Mouse (Mus musculus) left cerebral cortex, adult 8-10 months (tissue): ENCODE data around the gene Clip4. TPM values are rescaled to one million over a fixed set of nuclear protein-coding genes. Genes with fewer than 3 reads are reported as not detected.
A peak's percentile ranks its signal among the peaks of the same experiment; 100 is the strongest.

Source experiments
- DNase-seq, 2 experiments: peaks; one replicate each; pipeline ENCODE4 v3.0.0; 2022; ENCODE audit warnings: low spot score in 2 of 2
- total RNA-seq, 4 experiments: library from RNA; stranded (reverse); gene quantifications; 2 replicates each; pipeline ENCODE4 v1.2.4; 2022

Gene Clip4
- total RNA-seq, 4 experiments from 2014 or later = 76.2 to 102 (median 95.2) TPM

GRCm38 (mm10) chr17:71791109-71791508 lies 22.8 kb downstream of the Clip4 start:
- DNase-seq = no peak

- DNase-seq = no peak
Observed at GRCm38 (mm10) chr17:71791622-71792021, 23.3 kb downstream of the Clip4 start.

DNA sequence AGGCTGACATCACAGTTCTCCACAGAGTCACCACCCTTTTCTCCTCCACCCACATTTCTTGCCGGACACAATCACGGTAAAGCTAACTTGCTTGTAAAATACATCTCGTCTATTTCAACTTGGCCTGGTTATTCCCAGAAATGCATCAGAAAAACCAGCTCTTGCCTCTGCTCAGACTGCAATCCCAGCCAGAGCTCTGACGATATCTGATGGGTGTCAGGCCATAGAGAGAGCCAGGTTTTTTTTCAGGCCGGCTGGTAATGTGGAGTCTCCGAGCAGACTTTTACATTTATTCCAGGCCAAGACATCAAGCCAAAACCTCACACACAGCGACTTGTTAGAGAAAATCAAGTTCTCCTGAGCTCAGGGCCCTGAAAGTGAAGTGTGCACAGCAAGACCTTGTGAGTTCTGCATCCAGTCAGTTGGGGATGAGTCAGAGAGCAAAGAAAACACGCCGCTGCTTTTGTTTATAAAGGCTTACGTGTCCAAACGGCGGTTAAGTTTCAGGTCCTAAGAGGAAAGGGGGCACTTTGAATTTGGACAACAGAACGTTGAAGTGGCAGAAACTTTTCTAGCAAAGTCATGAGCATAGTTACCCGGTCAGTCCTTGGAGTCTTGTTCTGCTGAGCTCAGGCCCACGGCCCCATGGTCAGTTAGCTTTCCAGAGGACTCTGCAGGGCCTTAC lies 27.4 kb downstream of the Clip4 start:
- DNase-seq = no peak

DNA sequence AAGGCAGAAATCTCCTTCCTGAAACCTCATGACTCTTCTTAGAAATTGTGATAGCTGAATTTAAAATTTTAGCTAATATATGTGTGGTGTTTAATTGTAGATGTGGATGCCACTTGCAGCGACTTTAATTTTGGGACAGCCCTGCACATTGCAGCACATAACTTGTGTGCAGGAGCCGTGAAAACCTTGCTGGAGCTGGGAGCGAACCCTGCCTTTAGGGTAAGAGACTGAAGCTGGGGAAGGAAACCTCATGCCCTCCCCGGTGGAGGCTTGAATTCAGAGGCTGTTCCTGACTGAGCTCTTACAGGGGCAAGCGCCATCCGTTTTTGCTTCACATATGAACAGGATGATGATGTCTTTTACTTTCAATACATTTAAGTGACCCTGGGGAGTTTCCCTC lies 35.2 kb downstream of the Clip4 start:
- DNase-seq = no peak

DNA sequence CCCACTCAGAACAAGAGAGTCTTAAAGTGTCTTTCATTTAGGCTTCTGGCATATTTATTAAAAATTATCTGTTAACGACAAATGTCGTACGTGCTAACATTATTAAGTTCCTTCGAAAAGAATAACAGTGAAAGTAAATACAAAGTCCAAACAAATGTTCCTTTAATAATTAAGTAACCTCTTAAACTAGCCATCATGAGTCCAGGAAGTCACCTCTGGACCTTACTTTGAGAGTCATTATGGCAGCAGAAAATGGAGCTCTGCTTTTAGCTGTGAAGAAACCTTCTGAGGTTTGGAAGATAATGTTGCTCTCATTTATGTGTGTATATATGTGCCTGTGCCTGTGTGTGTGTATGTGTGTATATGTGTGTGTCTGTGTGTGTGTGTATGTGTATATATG lies 35.6 kb downstream of the Clip4 start:
- no peak for DNase-seq

- DNase-seq = no peak
Observed at GRCm38 (mm10) chr17:71811070-71811469, 42.8 kb downstream of the Clip4 start.

DNA sequence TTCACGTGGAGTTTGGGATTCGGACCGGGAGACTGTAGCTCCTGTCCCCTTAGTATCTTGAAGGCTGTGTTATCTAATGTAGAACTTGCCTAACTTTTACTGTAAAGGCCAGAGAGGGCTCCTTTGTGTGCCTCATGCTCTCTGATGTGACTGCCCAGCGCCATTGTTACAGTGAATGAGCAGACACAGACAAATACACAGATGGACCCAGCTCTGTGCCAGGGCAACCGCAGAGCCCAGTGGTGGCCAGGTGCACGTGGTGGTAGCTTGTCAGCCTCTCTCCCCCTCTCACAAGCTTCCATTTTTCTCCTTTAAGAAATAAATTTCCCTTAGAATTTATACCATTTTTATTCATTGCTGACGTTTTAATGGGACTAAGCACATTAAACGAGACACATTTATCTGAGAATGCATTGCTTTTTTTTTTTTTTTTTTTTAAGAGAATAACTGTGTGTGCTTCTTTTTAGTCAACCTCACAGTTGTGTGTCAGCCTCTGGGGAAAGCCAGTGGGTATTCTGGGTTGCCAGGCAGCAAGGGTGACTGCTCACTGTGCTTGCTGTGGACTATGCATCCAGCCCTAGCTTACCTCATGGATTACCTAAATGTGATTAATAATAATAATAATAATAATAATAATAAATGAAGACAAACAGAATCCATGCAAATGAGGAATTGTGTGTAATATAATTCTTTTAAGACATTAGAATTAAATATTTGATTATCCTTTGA lies 48.0 kb downstream of the Clip4 start:
- DNase-seq = no peak

DNA sequence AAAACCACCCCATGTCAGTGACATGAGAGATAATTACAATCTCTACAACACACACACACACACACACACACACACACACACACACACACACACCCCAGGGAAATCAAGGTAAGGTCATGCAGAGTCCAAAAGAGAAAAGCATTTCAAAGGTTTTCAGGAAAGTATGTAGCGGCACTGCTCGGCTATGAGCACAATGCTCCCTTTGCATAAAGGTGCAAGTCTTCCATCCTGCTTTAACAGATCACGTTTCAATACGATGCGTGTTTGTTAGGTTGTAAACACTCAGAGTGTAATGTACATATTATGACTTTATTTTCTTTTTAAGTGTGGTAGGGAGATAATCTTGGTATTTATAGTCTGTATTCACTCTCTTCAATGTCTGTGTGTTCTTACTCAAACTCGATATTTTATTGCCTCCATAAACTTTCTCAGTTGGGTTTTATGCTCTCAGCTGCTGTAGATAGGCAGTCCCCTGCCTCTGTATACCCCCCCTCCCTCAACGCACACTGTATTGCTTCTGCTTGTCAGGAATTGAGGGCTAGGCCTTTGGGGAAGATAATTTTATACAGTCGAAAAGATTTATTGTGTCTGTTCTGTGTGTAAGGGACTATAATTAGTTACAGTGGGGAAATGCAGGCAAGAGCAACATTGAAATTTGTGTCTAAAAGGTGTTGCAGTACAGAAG lies 55.5 kb downstream of the Clip4 start:
- DNase-seq = no peak

GRCm38 (mm10) chr17:71826603-71827002 lies 58.3 kb downstream of the Clip4 start:
- no peak for DNase-seq

DNA sequence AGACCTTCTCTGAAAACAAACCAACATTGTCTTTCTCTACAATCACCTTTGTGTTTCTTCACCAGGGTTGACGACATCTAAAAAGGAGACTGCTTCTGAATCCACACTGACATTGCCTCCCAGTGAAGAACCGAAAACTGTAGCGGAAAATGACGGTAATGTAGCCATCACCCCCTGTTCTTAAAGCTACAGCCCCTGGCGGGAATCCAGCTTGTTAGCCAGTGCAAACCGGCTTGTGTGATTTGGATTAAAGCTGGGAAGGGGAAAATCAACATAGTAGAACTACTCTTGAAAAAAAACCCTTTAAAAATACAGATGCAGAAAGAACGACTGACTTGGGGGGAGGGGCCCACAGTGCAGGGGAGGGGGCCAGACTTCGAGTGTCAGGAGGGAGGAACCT lies 59.4 kb downstream of the Clip4 start:
- no peak for DNase-seq

GRCm38 (mm10) chr17:71828647-71829414 lies 60.6 kb downstream of the Clip4 start:
- no peak for DNase-seq

- DNase-seq = no peak
Observed at GRCm38 (mm10) chr17:71831960-71832359, 63.7 kb downstream of the Clip4 start.

DNA sequence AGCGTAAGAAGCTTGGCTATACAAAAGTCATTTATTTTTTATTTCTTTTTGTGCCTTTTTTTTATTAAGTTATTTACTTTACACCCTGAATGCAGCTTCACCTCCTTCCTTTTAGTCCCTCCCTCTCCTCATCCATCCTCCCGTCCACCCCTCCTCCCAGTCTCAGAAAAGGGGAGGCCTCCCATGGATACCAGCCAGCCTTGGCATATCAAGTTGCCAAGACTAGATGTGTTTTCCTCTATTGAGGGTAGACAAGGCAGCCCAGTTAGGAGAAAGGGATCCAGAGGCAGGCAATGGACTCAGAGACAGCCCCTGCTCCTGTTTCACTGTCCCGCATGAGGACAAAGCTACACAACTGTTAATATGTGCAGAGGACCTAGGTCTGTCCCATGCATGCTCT lies 93.9 kb downstream of the Clip4 start:
- DNase-seq = no peak

DNA sequence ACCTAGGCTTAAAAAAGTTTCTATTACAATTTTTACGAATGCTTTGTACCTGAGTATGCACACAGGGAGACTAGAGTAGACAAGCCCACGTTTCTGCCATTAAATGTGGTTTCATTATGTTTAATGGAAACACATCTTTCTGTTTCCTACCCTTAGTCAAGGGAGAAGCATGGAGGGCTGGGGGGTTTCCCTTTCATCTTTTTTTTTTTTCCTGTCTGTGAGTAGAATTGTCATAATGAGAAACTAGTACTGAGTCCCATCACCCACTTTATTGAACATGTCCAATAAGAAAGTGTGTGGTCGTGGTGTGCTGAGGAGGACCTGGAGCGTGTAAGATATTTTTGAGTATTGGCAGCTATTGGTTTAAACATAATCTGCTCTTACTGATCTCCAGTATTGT lies 94.6 kb downstream of the Clip4 start:
- no peak for DNase-seq

DNA sequence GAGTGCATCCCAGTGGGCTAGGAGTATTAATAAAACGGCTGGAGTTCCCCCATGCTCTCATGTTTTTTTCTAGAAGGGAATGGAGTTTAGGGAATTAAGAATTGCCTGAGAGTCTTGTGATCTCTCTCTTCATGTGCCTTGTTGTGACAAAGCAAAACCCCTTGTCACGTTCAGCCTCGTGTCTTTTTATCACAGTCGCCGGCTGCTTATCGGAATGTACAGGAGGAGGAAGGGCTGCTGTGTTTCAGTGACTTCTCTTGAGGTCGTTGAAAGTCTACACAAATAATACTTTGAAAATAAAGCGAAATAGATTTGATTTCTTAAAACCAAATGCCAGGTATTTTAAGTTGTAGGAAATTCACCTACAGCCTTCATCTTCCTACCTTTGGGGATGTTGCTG lies 95.8 kb downstream of the Clip4 start:
- no peak for DNase-seq

DNA sequence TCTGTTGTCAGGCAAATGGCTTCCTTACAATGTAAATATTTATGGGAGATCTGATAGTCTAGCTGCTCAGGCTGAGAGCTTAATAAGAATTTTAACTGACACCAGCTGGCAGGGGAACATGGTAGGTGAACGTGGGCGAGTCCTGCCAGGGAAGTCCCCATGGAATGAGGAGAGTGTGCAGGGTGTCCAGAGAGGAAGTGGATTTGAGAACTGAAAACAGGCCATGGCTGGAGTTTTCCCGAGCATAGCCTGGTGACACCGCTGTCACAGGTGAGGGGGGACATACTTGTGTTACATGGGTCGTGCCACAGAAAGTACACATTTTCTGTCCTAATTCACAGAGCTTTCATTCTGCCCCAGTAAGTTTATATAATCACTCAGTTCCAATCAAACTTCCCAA lies 97.2 kb downstream of the Clip4 start:
- DNase-seq = no peak

DNA sequence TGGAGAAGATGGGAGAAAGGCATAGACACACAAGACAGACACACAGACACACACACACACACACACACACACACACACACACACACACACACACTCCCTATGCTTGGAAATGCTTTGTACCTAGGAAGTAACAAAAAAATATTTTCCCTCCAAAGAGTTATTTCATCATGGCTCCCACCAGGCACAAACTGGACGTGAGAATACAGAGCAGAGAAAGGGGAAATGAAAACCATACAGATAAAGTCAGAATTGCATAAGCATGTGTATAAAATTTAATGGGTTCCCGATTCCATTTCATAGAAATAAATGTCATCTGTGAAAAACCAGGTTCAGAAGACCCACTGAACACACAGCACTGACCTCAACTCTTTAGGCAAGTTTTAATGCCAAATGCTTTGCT lies 99.6 kb downstream of the Clip4 start:
- no peak for DNase-seq

DNA sequence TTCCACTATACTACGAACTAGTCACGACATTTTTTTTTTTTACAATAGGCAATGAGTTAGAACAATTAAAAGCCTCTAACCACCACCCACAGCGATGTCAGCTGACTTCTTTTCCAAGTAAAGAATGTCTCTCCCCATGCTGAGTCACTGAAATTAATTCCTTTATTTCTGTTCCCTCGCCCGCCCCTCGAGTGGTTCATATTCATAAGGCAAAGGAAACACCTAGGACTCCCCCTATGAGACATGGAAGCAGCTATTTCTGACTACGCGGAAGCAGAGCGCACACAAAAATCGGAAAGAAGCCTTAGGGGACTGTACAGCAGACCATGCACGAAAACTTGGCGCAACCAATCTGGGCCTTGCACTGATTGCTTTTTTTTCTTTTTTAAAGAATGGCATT lies 100.6 kb downstream of the Clip4 start:
- peak in 1 of 2 experiments; percentile 26 for DNase-seq

GRCm38 (mm10) chr17:71869372-71870231 lies 101.3 kb downstream of the Clip4 start:
- peak in 1 of 2 experiments; percentile 26 for DNase-seq

DNA sequence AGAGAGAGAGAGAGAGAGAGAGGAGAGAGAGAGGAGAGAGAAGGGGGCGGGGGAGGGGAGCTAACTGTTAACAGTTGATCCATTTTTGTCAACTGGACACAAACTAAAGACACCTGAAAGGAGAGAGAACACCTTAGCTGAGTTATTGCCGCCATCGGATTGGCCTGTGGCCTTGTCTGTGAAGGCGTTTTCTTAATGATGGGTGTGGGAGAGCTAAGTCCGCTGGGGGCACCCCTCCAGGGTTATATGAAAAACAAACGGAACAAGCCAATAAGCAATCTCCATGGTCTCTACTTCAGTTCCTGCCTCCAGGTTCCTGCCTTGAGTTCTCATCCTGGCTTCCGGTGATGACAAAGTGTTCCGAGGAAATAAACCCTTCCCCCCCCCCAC lies 102.0 kb downstream of the Clip4 start:
- DNase-seq = no peak

GRCm38 (mm10) chr17:71870641-71871040 lies 102.4 kb downstream of the Clip4 start:
- DNase-seq = no peak
